Mouse (Mus musculus) cerebellum, adult (tissue): ENCODE measurements around the gene Dnajb2.
"Not testable (repeated sequence)": the region's sequence is repeated elsewhere in the genome, so short reads cannot be mapped to it uniquely, and the experiment has no call there.

ENCODE experiments used
- ATAC-seq: cut with Nextera tagmentation; 2 replicates; pipeline ENCODE4 v1.9.2; 2017; ENCODE audit warnings: mild to moderate bottlenecking, moderate library complexity, mixed read lengths; ENCODE audit not compliant: insufficient number of reproducible peaks, low FRiP score, low TSS enrichment

Gene Dnajb2

GRCm38 (mm10) chr1:75218227-75219001 lies 17.8 kb upstream of the Dnajb2 start:
- ATAC-seq: peak; percentile 55

GRCm38 (mm10) chr1:75219078-75219477 lies 17.1 kb upstream of the Dnajb2 start:
- ATAC-seq: peak; percentile 71

GRCm38 (mm10) chr1:75219531-75219930 lies 16.7 kb upstream of the Dnajb2 start, which contains the start of gene Tuba4a:
Tuba4a (minus strand) TSS chr1:75219865.
- ATAC-seq: peak; percentile 10; the same call in 1 of the 2 replicates

- no peak for ATAC-seq
These were observed 14.7 kb upstream of the Dnajb2 start for GRCm38 (mm10) chr1:75221538-75221937.

- no peak for ATAC-seq
These were observed 13.3 kb upstream of the Dnajb2 start for GRCm38 (mm10) chr1:75222926-75223325.

GRCm38 (mm10) chr1:75223532-75223931 lies 12.7 kb upstream of the Dnajb2 start:
- ATAC-seq: no peak

GRCm38 (mm10) chr1:75225473-75225872 lies 10.7 kb upstream of the Dnajb2 start:
- ATAC-seq: no peak

GRCm38 (mm10) chr1:75226138-75226537 lies 10.1 kb upstream of the Dnajb2 start:
- ATAC-seq: no peak

- ATAC-seq: no peak
These were observed 8.6 kb upstream of the Dnajb2 start for GRCm38 (mm10) chr1:75227653-75228052.

- ATAC-seq: no peak
These were observed 7.0 kb upstream of the Dnajb2 start for GRCm38 (mm10) chr1:75229158-75229557.

- ATAC-seq: no peak
These were observed 5.7 kb upstream of the Dnajb2 start for GRCm38 (mm10) chr1:75230335-75230994.

- ATAC-seq: no peak
These were observed 5.0 kb upstream of the Dnajb2 start for GRCm38 (mm10) chr1:75231224-75231623.

- ATAC-seq: no peak
These were observed 4.5 kb upstream of the Dnajb2 start, which contains the start of gene A630095N17Rik for GRCm38 (mm10) chr1:75231664-75232152. A630095N17Rik (minus strand) TSS chr1:75232102.

- ATAC-seq: not testable (repeated sequence)
These were observed 3.7 kb upstream of the Dnajb2 start for GRCm38 (mm10) chr1:75232489-75232888.

- peak; percentile 68; the same call in 1 of the 2 replicates for ATAC-seq
These were observed 1.6 kb upstream of the Dnajb2 start for GRCm38 (mm10) chr1:75234606-75235005.

GRCm38 (mm10) chr1:75239591-75239990 lies 3.4 kb downstream of the Dnajb2 start:
- no peak for ATAC-seq

- no peak for ATAC-seq
These were observed 7.2 kb downstream of the Dnajb2 start for GRCm38 (mm10) chr1:75243411-75243810.

- no peak for ATAC-seq
These were observed 8.1 kb downstream of the Dnajb2 start for GRCm38 (mm10) chr1:75244175-75244826.

GRCm38 (mm10) chr1:75244836-75245235 lies 8.6 kb downstream of the Dnajb2 start:
- ATAC-seq: peak; percentile 54; the same call in 1 of the 2 replicates

GRCm38 (mm10) chr1:75247071-75247930 lies 11.1 kb downstream of the Dnajb2 start:
- ATAC-seq: no peak
